Mouse (Mus musculus) lung, embryonic 14.5 days (tissue): ENCODE data around the gene Mak. TPM values are rescaled to one million over a fixed set of nuclear protein-coding genes. Genes with fewer than 3 reads are reported as not detected.

Source experiments
- ATAC-seq: fragments of 200-750 bp; cut with Nextera tagmentation; 2 replicates; pipeline ENCODE4 v1.8.0; 2017; ENCODE audit warnings: mild to moderate bottlenecking, moderate TSS enrichment, moderate library complexity; ENCODE audit not compliant: insufficient read depth
- DNase-seq: peaks from one replicate; pipeline ENCODE4 v3.0.0-alpha.2; 2015
- H3K27ac ChIP-seq: fragments of 300-500 bp; sonication (generic); 2 replicates; pipeline ENCODE4 v1.5.1; 2014; ENCODE audit warnings: low read depth, mild to moderate bottlenecking, moderate library complexity
- H3K27me3 ChIP-seq: fragments of 300-500 bp; sonication (generic); 2 replicates; pipeline ENCODE4 v1.6.1; 2014; ENCODE audit warnings: low read length, control low read depth; ENCODE audit not compliant: insufficient read depth
- H3K36me3 ChIP-seq: fragments of 300-500 bp; sonication (generic); 2 replicates; pipeline ENCODE4 v1.6.1; 2014; ENCODE audit warnings: control low read depth; ENCODE audit not compliant: insufficient read depth
- H3K4me1 ChIP-seq: fragments of 300-500 bp; sonication (generic); 2 replicates; pipeline ENCODE4 v1.6.1; 2014; ENCODE audit warnings: antibody characterized with exemption, control low read depth; ENCODE audit not compliant: insufficient read depth
- H3K4me2 ChIP-seq: fragments of 300-500 bp; sonication (generic); 2 replicates; pipeline ENCODE4 v1.6.1; 2014; ENCODE audit warnings: mild to moderate bottlenecking
- H3K4me3 ChIP-seq: fragments of 300-500 bp; sonication (generic); 2 replicates; pipeline ENCODE4 v1.5.1; 2014; ENCODE audit warnings: low read depth, low read length
- H3K9ac ChIP-seq: fragments of 300-500 bp; sonication (generic); 2 replicates; pipeline ENCODE4 v1.6.1; 2014
- H3K9me3 ChIP-seq: fragments of 300-500 bp; sonication (generic); 2 replicates; pipeline ENCODE4 v1.6.1; 2016; ENCODE audit warnings: low read depth, low read length, control low read depth
- CTCF ChIP-seq: IDR thresholded peaks from 2 replicates; pipeline ENCODE4 v1.5.1; 2016; ENCODE audit warnings: antibody characterized with exemption, low read depth
- WGBS: fragments of 180-500 bp; shearing (Covaris S2); extraction: QIAGEN DNeasy Blood & Tissue Kit; methylation state at CpG from one replicate; pipeline ENCODE4 v1.1.7; 2014; 5-methylcytosine and 5-hydroxymethylcytosine counted together
- polyA plus RNA-seq: library from polyadenylated mRNA; unstranded; fragments of >200 nt; fragmentation: Nextera tagmentation; extraction: Ambion mirVana; gene quantifications from 2 replicates; pipeline ENCODE4 v1.2.1, GENCODE M21; 2014

The Mak gene
- 0.93 and 1.2 TPM in 2 replicates for polyA plus RNA-seq

- WGBS = under 1% methylated on average over 40 of the region's 40 CpGs
- H3K9ac ChIP-seq = peak within 1 kb of the TSS; percentile 42
- H3K4me2 ChIP-seq = peak within 1 kb of the TSS; percentile 79
- no peaks in the 10 kb centered on the region for H3K9me3 ChIP-seq
- peak; percentile 84 for DNase-seq
- ATAC-seq = peak; percentile 89
- no peaks in the 10 kb centered on the region; the same call in none of the 2 replicates for H3K4me1 ChIP-seq
- peaks cover 11% of the 10 kb centered on the region; the same call in 1 of the 2 replicates for H3K27me3 ChIP-seq
- peak within 1 kb of the TSS; percentile 41 for H3K4me3 ChIP-seq
- H3K27ac ChIP-seq = no peak within 1 kb of the TSS
- H3K36me3 ChIP-seq = no peaks in the 10 kb centered on the region
- no peak for TF ChIP-seq CTCF
Measured at GRCm38 (mm10) chr13:41079421-41079780, at the start of gene Mak. TSS of gene Mak (minus strand) at chr13:41079706.

GRCm38 (mm10) chr13:41129061-41129460 is 49.6 kb upstream of the Mak start:
- Histone ChIP-seq H3K9ac (no peak overlapping the region), H3K4me1 (no peaks in the 10 kb centered on the region), H3K4me2 (no peak overlapping the region), H3K36me3 (no peaks in the 10 kb centered on the region), H3K27ac (no peak overlapping the region), H3K27me3 (no peaks in the 10 kb centered on the region), H3K4me3 (no peak overlapping the region), H3K9me3 (no peaks in the 10 kb centered on the region)
- ATAC-seq (no peak), DNase-seq (no peak)
- WGBS = 76% methylated on average over 8 of the region's 8 CpGs
- no peak for TF ChIP-seq CTCF

GRCm38 (mm10) chr13:41128326-41128725 is 48.8 kb upstream of the Mak start:
- Histone ChIP-seq H3K27me3 (no peaks in the 10 kb centered on the region), H3K9me3 (no peaks in the 10 kb centered on the region), H3K27ac (no peak overlapping the region), H3K4me1 (no peaks in the 10 kb centered on the region), H3K4me2 (no peak overlapping the region), H3K36me3 (no peaks in the 10 kb centered on the region), H3K9ac (no peak overlapping the region), H3K4me3 (no peak overlapping the region)
- WGBS = 75% methylated on average over 8 of the region's 8 CpGs
- no peak for DNase-seq
- no peak for ATAC-seq
- TF ChIP-seq CTCF = no peak

GRCm38 (mm10) chr13:41123666-41124225 is 44.2 kb upstream of the Mak start:
- Histone ChIP-seq H3K9ac (no peak overlapping the region), H3K4me2 (no peak overlapping the region), H3K4me3 (no peak overlapping the region), H3K27ac (no peak overlapping the region), H3K27me3 (no peaks in the 10 kb centered on the region), H3K9me3 (no peaks in the 10 kb centered on the region), H3K36me3 (no peaks in the 10 kb centered on the region), H3K4me1 (no peaks in the 10 kb centered on the region)
- WGBS = 84% methylated on average over 6 of the region's 6 CpGs
- TF ChIP-seq CTCF = no peak
- DNase-seq = no peak
- no peak for ATAC-seq

GRCm38 (mm10) chr13:41119152-41119945 is 39.8 kb upstream of the Mak start:
- no peak overlapping the region for H3K9ac ChIP-seq
- no peak for ATAC-seq
- WGBS = 26% methylated on average over 9 of the region's 9 CpGs
- no peak overlapping the region for H3K4me2 ChIP-seq
- H3K27ac ChIP-seq = no peak overlapping the region
- 0 out of 2 replicates have a peak, but pooled peaks cover 4% of the 10 kb centered on the region for H3K27me3 ChIP-seq
- no peak for DNase-seq
- TF ChIP-seq CTCF = no peak
- no peaks in the 10 kb centered on the region for H3K36me3 ChIP-seq
- no peaks in the 10 kb centered on the region for H3K4me1 ChIP-seq
- no peak overlapping the region for H3K4me3 ChIP-seq
- H3K9me3 ChIP-seq = no peaks in the 10 kb centered on the region

GRCm38 (mm10) chr13:41113940-41114339 is 34.4 kb upstream of the Mak start, which contains the start of gene Sycp2l:
TSS of gene Sycp2l (plus strand) at chr13:41114307.
- no peak within 1 kb of the TSS for H3K27ac ChIP-seq
- ATAC-seq (no peak), DNase-seq (peak; percentile 19)
- H3K4me2 ChIP-seq = peak within 1 kb of the TSS; percentile 48
- H3K9me3 ChIP-seq = no peaks in the 10 kb centered on the region
- H3K4me1 ChIP-seq = no peaks in the 10 kb centered on the region
- no peaks in the 10 kb centered on the region for H3K36me3 ChIP-seq
- peak within 1 kb of the TSS; percentile 23; the same call in 1 of the 2 replicates for H3K9ac ChIP-seq
- 0 out of 2 replicates have a peak, but pooled peaks have one; percentile 14 for TF ChIP-seq CTCF
- 0 out of 2 replicates have a peak, but pooled peaks cover 8% of the 10 kb centered on the region for H3K27me3 ChIP-seq
- WGBS = 29% methylated on average over 14 of the region's 14 CpGs
- 0 out of 2 replicates have a peak within 1 kb of the TSS, but pooled peaks have one; percentile 6 for H3K4me3 ChIP-seq

- H3K4me3 ChIP-seq = no peak within 1 kb of the TSS
- no peak within 1 kb of the TSS for H3K27ac ChIP-seq
- TF ChIP-seq CTCF = no peak
- no peak for DNase-seq
- WGBS = 57% methylated on average over 3 of the region's 3 CpGs
- H3K9me3 ChIP-seq = no peaks in the 10 kb centered on the region
- H3K36me3 ChIP-seq = no peaks in the 10 kb centered on the region
- H3K4me1 ChIP-seq = no peaks in the 10 kb centered on the region
- ATAC-seq = no peak
- H3K27me3 ChIP-seq = 0 out of 2 replicates have a peak, but pooled peaks cover 8% of the 10 kb centered on the region
- no peak within 1 kb of the TSS for H3K4me2 ChIP-seq
- no peak within 1 kb of the TSS for H3K9ac ChIP-seq
Measured at GRCm38 (mm10) chr13:41110935-41111334, 31.4 kb upstream of the Mak start, which contains the start of gene Gcm2. TSS of gene Gcm2 (minus strand) at chr13:41111035.
